Mouse (Mus musculus) forebrain, postnatal 0 days (tissue): ENCODE measurements around the gene Lrig2. TPM values are rescaled to one million over a fixed set of nuclear protein-coding genes. Genes with fewer than 3 reads are reported as not detected.
A peak's percentile ranks its signal among the peaks of the same experiment; 100 is the strongest.

Experiments used
- ATAC-seq: fragments of 200-750 bp; cut with Nextera tagmentation; 2 replicates; pipeline ENCODE4 v1.8.0; 2017; ENCODE audit warnings: mild to moderate bottlenecking, moderate library complexity
- DNase-seq: peaks from one replicate; pipeline ENCODE4 v3.0.0-alpha.2; 2015
- H3K27ac ChIP-seq: fragments of 300-500 bp; sonication (generic); 2 replicates; pipeline ENCODE4 v1.5.1; 2014; ENCODE audit warnings: low read depth, mild to moderate bottlenecking, antibody characterized with exemption, low read length, moderate library complexity, mixed read lengths
- H3K27me3 ChIP-seq: fragments of 300-500 bp; sonication (generic); 2 replicates; pipeline ENCODE4 v1.6.1; 2014; ENCODE audit warnings: mild to moderate bottlenecking, low read length, mixed read lengths; ENCODE audit not compliant: insufficient read depth
- H3K36me3 ChIP-seq: fragments of 300-500 bp; sonication (generic); 2 replicates; pipeline ENCODE4 v1.6.1; 2014; ENCODE audit warnings: mild to moderate bottlenecking, moderate library complexity; ENCODE audit not compliant: insufficient read depth
- H3K4me1 ChIP-seq: fragments of 300-500 bp; sonication (generic); 2 replicates; pipeline ENCODE4 v1.6.1; 2014; ENCODE audit warnings: antibody characterized with exemption; ENCODE audit not compliant: insufficient read depth
- H3K4me2 ChIP-seq: fragments of 300-500 bp; sonication (generic); 2 replicates; pipeline ENCODE4 v1.6.1; 2014; ENCODE audit warnings: low read depth, mild to moderate bottlenecking, moderate library complexity
- H3K4me3 ChIP-seq: fragments of 300-500 bp; sonication (generic); 2 replicates; pipeline ENCODE4 v1.5.1; 2014; ENCODE audit warnings: low read depth, low read length, mixed read lengths
- H3K9ac ChIP-seq: fragments of 300-500 bp; sonication (generic); 2 replicates; pipeline ENCODE4 v1.6.1; 2014; ENCODE audit warnings: mild to moderate bottlenecking
- H3K9me3 ChIP-seq: fragments of 300-500 bp; sonication (generic); 2 replicates; pipeline ENCODE4 v1.6.1; 2016; ENCODE audit warnings: low read length
- CTCF ChIP-seq: sonication (generic); IDR thresholded peaks from 2 replicates; pipeline ENCODE4 v1.5.1; 2016; ENCODE audit warnings: antibody characterized with exemption, control low read depth, low read depth
- WGBS: fragments of 180-500 bp; shearing (Covaris S2); extraction: QIAGEN DNeasy Blood & Tissue Kit; methylation state at CpG from one replicate; pipeline ENCODE4 v1.1.7; 2014; 5-methylcytosine and 5-hydroxymethylcytosine counted together
- polyA plus RNA-seq: library from polyadenylated mRNA; unstranded; fragments of >200 nt; fragmentation: Nextera tagmentation; extraction: Ambion mirVana; gene quantifications from 2 replicates; pipeline ENCODE4 v1.2.1, GENCODE M21; 2015
- total RNA-seq: library from RNA; depleted of rRNA; stranded (reverse); fragments of >200 nt; gene quantifications from 2 replicates; pipeline ENCODE4 v1.2.3, GENCODE M21; 2014

The Lrig2 gene
- total and polyA plus RNA-seq, 2 experiments from 2014 or later, result 14.8 to 45.1 TPM

DNA sequence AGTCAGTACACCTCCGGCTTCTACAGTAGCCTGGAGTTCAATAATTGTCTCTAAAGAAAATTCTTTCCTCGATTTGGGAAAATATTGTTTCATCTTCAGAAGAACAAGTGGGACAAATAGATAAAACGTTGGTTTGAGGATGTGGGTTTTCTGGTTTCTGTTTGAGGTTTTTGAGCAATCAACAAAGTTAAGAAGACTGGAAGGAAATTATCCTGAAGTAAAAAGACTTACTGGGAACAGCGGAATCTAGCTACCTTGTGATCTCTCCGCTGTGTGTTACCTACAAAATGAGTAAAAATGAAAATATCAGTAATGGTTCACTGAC is 668 bp upstream of the Lrig2 start:
- H3K36me3 ChIP-seq, result no peaks in the 10 kb centered on the region
- peak overlapping the region; percentile 58 for H3K9ac ChIP-seq
- peaks cover 13% of the 10 kb centered on the region for H3K4me1 ChIP-seq
- DNase-seq, result no peak
- ATAC-seq, result no peak
- WGBS, result 18% methylated on average over 5 of the region's 5 CpGs
- H3K4me3 ChIP-seq, result peak overlapping the region; percentile 97
- no peak for TF ChIP-seq CTCF
- H3K27me3 ChIP-seq, result no peaks in the 10 kb centered on the region
- peak overlapping the region; percentile 82 for H3K27ac ChIP-seq
- H3K4me2 ChIP-seq, result peak overlapping the region; percentile 69
- H3K9me3 ChIP-seq, result no peaks in the 10 kb centered on the region

DNA sequence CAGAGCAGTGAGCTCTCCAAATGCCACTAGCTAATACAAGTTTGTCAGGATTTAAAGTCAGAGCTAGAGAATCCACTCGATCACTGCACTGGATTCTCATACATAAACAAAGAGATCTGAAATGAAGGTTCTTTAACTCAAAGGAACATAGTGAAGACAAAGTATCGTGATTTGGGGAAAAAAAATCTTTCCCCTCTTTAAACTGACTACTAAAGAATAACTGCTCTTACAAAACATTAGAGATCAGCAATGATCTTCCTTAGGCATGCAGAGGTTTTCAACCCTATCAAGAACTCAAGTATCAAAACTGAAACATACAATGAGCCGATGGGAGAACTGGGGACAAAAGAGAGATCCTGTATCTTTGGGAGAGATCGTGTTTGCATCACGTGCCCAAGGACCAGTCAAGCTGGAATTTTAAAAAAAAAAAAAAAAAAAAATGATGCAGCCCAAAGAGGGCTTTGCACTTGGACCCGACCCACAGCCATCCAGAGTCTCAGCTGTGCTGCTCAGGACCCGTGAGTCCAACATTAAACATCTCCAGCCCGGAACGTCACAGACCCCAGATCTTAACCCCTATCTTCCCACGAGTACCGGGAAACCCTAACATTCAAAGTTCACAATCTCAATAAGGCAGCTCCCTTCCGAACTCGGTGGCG is 818 bp downstream of the Lrig2 start:
- Histone ChIP-seq H3K27ac (peak overlapping the region; percentile 99), H3K9me3 (no peaks in the 10 kb centered on the region), H3K4me2 (peak overlapping the region; percentile 56), H3K4me3 (peak overlapping the region; percentile 97), H3K36me3 (no peaks in the 10 kb centered on the region), H3K4me1 (peaks cover 13% of the 10 kb centered on the region), H3K9ac (peak overlapping the region; percentile 90), H3K27me3 (no peaks in the 10 kb centered on the region)
- TF ChIP-seq CTCF, result no peak
- WGBS, result 0% methylated on average over 14 of the region's 14 CpGs
- no peak for ATAC-seq
- DNase-seq, result peak; percentile 25

DNA sequence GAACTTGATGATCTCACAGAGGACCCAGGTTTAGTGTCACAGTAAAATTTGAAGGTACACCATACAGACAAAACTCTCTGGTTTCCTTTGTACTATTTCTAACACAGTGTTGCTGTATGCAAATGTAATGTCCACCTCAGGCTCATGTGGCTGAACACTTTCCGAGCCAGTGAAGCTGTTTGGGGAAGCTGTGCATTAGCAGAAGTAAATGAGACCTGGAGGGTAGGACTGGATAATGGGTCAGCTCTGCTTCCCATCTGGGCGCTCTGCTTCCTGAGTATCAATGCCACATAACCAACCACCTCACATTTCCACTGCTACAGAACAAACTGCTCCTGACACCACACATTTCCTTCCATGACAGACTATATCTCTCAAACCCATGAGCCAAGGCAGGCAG is 10.1 kb downstream of the Lrig2 start:
- WGBS, result 87% methylated on average over 2 of the region's 2 CpGs
- no peak for DNase-seq
- Histone ChIP-seq H3K4me3 (no peak overlapping the region), H3K27me3 (no peaks in the 10 kb centered on the region), H3K4me1 (no peaks in the 10 kb centered on the region), H3K36me3 (peaks cover 2% of the 10 kb centered on the region; the same call in 1 of the 2 replicates), H3K4me2 (no peak overlapping the region), H3K9me3 (no peaks in the 10 kb centered on the region), H3K9ac (no peak overlapping the region), H3K27ac (no peak overlapping the region)
- TF ChIP-seq CTCF, result no peak
- ATAC-seq, result no peak

DNA sequence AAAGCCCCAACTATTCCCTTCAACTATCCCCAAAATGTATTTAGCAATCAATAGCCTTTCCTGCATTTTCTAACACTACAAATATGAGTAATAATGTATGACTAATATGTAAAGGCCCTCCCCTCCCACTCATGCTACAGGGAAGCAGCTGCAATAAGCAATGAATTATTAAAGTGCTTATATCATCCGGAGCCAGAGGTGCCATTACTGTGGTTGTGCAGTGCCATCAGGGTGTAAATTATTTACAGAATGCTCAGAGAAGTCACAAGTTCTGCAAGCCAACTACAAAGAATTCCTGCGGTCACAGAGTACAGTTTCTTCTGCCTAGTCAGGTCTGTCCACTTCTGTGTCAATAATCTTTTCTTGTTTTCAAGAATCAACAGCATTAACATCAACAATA is 10.8 kb downstream of the Lrig2 start:
- 85% methylated on average over 2 of the region's 2 CpGs for WGBS
- Histone ChIP-seq H3K4me2 (no peak overlapping the region), H3K9ac (no peak overlapping the region), H3K9me3 (no peaks in the 10 kb centered on the region), H3K27ac (no peak overlapping the region), H3K4me3 (no peak overlapping the region), H3K4me1 (no peaks in the 10 kb centered on the region), H3K27me3 (no peaks in the 10 kb centered on the region), H3K36me3 (peaks cover 9% of the 10 kb centered on the region)
- DNase-seq, result no peak
- no peak for ATAC-seq
- TF ChIP-seq CTCF, result no peak

DNA sequence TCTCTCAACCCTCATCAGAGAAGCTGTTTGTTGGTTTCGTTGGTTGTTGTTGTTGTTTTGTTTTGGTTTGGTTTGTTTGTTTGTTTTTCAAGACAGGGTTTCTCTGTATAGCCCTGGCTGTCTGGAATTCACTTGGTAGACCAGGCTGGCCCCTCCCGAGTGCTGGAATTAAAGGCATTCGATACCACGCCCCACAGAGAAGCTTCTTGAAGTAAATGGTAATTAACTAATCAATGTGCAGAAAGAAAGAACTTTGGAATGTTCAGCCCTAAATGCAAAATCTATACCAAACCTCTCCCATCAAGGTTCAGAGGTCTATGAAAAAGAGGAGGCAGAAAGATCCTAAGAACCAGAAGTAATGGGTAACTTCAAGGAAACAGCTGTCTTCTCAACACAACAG is 15.5 kb downstream of the Lrig2 start:
- ATAC-seq (no peak), DNase-seq (no peak)
- Histone ChIP-seq H3K9me3 (no peaks in the 10 kb centered on the region), H3K4me3 (no peak overlapping the region), H3K27me3 (no peaks in the 10 kb centered on the region), H3K27ac (no peak overlapping the region), H3K9ac (no peak overlapping the region), H3K4me1 (no peaks in the 10 kb centered on the region), H3K4me2 (no peak overlapping the region), H3K36me3 (peaks cover 25% of the 10 kb centered on the region)
- 90% methylated on average over 4 of the region's 4 CpGs for WGBS
- TF ChIP-seq CTCF, result no peak

DNA sequence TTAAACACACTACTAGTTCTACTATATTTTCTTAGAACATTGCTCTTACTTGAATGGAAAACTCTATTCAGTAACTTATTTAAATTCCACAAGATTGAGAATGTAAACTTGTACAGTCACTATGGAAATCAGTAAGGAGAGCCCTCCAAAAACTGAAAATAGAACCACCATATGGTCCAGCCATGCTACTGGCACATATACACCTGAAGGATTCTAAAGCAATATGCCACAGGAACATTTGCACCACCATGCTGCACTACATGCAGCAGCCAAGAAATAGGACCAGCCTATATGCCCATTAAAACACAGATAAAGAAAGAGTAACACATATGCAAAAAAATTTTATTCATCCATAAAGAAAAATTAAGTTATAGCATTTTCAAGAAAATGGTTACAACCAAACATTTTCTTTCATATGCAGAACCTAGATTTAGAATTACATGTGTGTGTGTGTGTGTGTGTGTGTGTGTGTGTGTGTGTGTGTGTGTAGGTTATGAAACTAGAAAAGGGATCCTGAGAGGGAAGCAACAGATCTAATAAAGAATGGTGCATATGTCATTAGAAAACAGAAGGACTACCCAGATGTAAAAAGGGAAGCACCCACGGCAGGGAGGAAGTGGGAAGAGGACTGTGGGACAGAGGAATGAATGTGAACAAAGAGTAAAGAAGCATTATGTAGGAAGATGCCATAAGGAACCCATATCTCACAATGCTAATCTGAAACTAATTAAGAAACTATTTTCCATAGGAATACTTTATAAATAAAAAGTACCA is 30.6 kb downstream of the Lrig2 start:
- ATAC-seq, result peak; percentile 68; the same call in 1 of the 2 replicates

DNA sequence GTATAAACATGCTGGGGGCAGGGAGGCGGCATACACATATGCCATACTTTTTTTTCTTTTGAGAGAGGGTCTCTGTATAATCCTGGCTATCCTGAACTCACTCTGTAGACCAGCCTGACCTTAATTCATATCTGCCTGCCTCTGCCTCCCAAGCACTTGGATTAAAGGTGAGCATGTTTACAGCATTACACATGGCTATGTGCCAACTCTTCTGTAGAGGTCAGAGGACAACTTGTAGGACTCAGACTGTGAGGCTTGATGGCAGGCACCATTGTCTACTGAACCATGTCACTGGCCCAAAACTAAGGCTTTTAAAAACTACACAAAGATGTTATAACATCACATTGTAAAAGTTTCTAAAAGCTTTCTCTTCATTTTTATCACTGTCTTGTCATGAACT is 33.7 kb downstream of the Lrig2 start:
- no peak for TF ChIP-seq CTCF
- Histone ChIP-seq H3K27me3 (no peaks in the 10 kb centered on the region), H3K4me2 (no peak overlapping the region), H3K9me3 (no peaks in the 10 kb centered on the region), H3K36me3 (peaks cover 28% of the 10 kb centered on the region), H3K27ac (no peak overlapping the region), H3K4me3 (no peak overlapping the region), H3K4me1 (no peaks in the 10 kb centered on the region), H3K9ac (no peak overlapping the region)
- no peak for ATAC-seq
- no peak for DNase-seq
- WGBS, result 93% methylated on average over 1 of the region's 1 CpGs

More for the DNA sequence above, 30.6 kb downstream of the Lrig2 start:
- Histone ChIP-seq H3K4me2 (no peak overlapping the region), H3K36me3 (peaks cover 18% of the 10 kb centered on the region), H3K4me1 (no peaks in the 10 kb centered on the region), H3K27ac (no peak overlapping the region), H3K9me3 (no peaks in the 10 kb centered on the region), H3K4me3 (no peak overlapping the region), H3K9ac (no peak overlapping the region), H3K27me3 (no peaks in the 10 kb centered on the region)
- DNase-seq, result peak; percentile 47
- TF ChIP-seq CTCF, result no peak
- WGBS, result 69% methylated on average over 1 of the region's 1 CpGs
